Mouse (Mus musculus): ENCODE measurements around the gene Trim11. TPM values are rescaled to one million over a fixed set of nuclear protein-coding genes. Genes with fewer than 3 reads are reported as not detected.

Gene Trim11
- polyA plus RNA-seq, 1 experiment from 2014 or later = 20.4 TPM

- Histone ChIP-seq H3K36me3 (ENCODE audit: control insufficient read depth, insufficient read depth, low read length) (no peaks in the 10 kb centered on the region), H3K27me3 (ENCODE audit: control insufficient read depth, insufficient read depth, low read length) (no peaks in the 10 kb centered on the region), H3K9ac (replicated peaks; ENCODE audit: low read depth, low read length) (no peak overlapping the region), H3K4me1 (ENCODE audit: control insufficient read depth, insufficient read depth, low read length) (no peaks in the 10 kb centered on the region), H3K4me2 (ENCODE audit: low read depth, low read length) (no peak overlapping the region), H3K4me3 (ENCODE audit: low read depth, low read length) (no peak overlapping the region), H3K27ac (ENCODE audit: low read depth, low read length) (no peak overlapping the region), H3K9me3 (ENCODE audit: control insufficient read depth, low read length) (no peaks in the 10 kb centered on the region)
- no peak for ATAC-seq (ENCODE audit: low read depth)
- WGBS = 35% methylated on average over 9 of the region's 9 CpGs
Observed at GRCm38 (mm10) chr11:59015052-59015451, 37.2 kb downstream of the Trim11 start.

- Histone ChIP-seq H3K4me2 (ENCODE audit: low read depth, low read length) (no peak overlapping the region), H3K9ac (replicated peaks; ENCODE audit: low read depth, low read length) (no peak overlapping the region), H3K36me3 (ENCODE audit: control insufficient read depth, insufficient read depth, low read length) (no peaks in the 10 kb centered on the region), H3K9me3 (ENCODE audit: control insufficient read depth, low read length) (no peaks in the 10 kb centered on the region), H3K27me3 (ENCODE audit: control insufficient read depth, insufficient read depth, low read length) (no peaks in the 10 kb centered on the region), H3K4me3 (ENCODE audit: low read depth, low read length) (no peak overlapping the region), H3K4me1 (ENCODE audit: control insufficient read depth, insufficient read depth, low read length) (no peaks in the 10 kb centered on the region), H3K27ac (ENCODE audit: low read depth, low read length) (no peak overlapping the region)
- 71% methylated on average over 6 of the region's 6 CpGs for WGBS
- ATAC-seq (ENCODE audit: low read depth) = no peak
Observed at GRCm38 (mm10) chr11:59026411-59026810, 48.5 kb downstream of the Trim11 start.

- no peaks in the 10 kb centered on the region for H3K36me3 ChIP-seq (ENCODE audit: control insufficient read depth, insufficient read depth, low read length)
- H3K9me3 ChIP-seq (ENCODE audit: control insufficient read depth, low read length) = no peaks in the 10 kb centered on the region
- no peak overlapping the region for H3K27ac ChIP-seq (ENCODE audit: low read depth, low read length)
- H3K4me3 ChIP-seq (ENCODE audit: low read depth, low read length) = no peak overlapping the region
- H3K4me1 ChIP-seq (ENCODE audit: control insufficient read depth, insufficient read depth, low read length) = no peaks in the 10 kb centered on the region
- H3K4me2 ChIP-seq (ENCODE audit: low read depth, low read length) = no peak overlapping the region
- H3K9ac ChIP-seq (replicated peaks; ENCODE audit: low read depth, low read length) = no peak overlapping the region
- H3K27me3 ChIP-seq (ENCODE audit: control insufficient read depth, insufficient read depth, low read length) = no peaks in the 10 kb centered on the region
- WGBS = 91% methylated on average over 13 of the region's 13 CpGs
- ATAC-seq (ENCODE audit: low read depth) = no peak
Observed at GRCm38 (mm10) chr11:59029003-59029402, 51.1 kb downstream of the Trim11 start.

Small RNA genes within 50 kb of the gene (microRNA-seq; reads per million reads assigned to microRNA genes)
- gene Gm44313 = not detected

Other genes with a start within 250 kb of the Trim11 start
- gene Olfr317, start 238.9 kb upstream of the Trim11 start, polyA plus RNA-seq (2014; fragmentation: Nextera tagmentation; extraction: Ambion mirVana) = 0.48 and 0.63 TPM in 2 replicates
- gene Olfr316, start 225.4 kb upstream of the Trim11 start, polyA plus RNA-seq (2014; fragmentation: Nextera tagmentation; extraction: Ambion mirVana) = not detected in 2 replicates
- gene Olfr315, start 204.9 kb upstream of the Trim11 start, polyA plus RNA-seq (2014; fragmentation: Nextera tagmentation; extraction: Ambion mirVana) = not detected in 2 replicates
- not detected in 2 replicates for gene Olfr314, start 195.1 kb upstream of the Trim11 start, polyA plus RNA-seq (2014; fragmentation: Nextera tagmentation; extraction: Ambion mirVana)
- 6.9 and 13.2 TPM in 2 replicates for gene Fam183b, start 176.1 kb upstream of the Trim11 start, polyA plus RNA-seq (2014; fragmentation: Nextera tagmentation; extraction: Ambion mirVana)
- gene Olfr313, start 163.1 kb upstream of the Trim11 start, polyA plus RNA-seq (2014; fragmentation: Nextera tagmentation; extraction: Ambion mirVana) = not detected in 2 replicates
- not detected in 2 replicates for gene Olfr312, start 148.9 kb upstream of the Trim11 start, polyA plus RNA-seq (2014; fragmentation: Nextera tagmentation; extraction: Ambion mirVana)
- gene Olfr311, start 138.8 kb upstream of the Trim11 start, polyA plus RNA-seq (2014; fragmentation: Nextera tagmentation; extraction: Ambion mirVana) = not detected in 2 replicates
- gene Gm12258, start 130.9 kb upstream of the Trim11 start, polyA plus RNA-seq (2014; fragmentation: Nextera tagmentation; extraction: Ambion mirVana) = 28.5 and 30.4 TPM in 2 replicates
- 12.3 and 14.8 TPM in 2 replicates for gene 2810021J22Rik, start 110.9 kb upstream of the Trim11 start, polyA plus RNA-seq (2014; fragmentation: Nextera tagmentation; extraction: Ambion mirVana)
- 10.2 and 10.6 TPM in 2 replicates for gene Zfp39, start 73.9 kb upstream of the Trim11 start, polyA plus RNA-seq (2014; fragmentation: Nextera tagmentation; extraction: Ambion mirVana)
- not detected in 2 replicates for gene Btnl10, start 60.2 kb upstream of the Trim11 start, polyA plus RNA-seq (2014; fragmentation: Nextera tagmentation; extraction: Ambion mirVana)
- 661 and 689 TPM in 2 replicates for gene Rnf187, start 39.2 kb upstream of the Trim11 start, polyA plus RNA-seq (2014; fragmentation: Nextera tagmentation; extraction: Ambion mirVana)
- 115 and 117 TPM in 2 replicates for gene Hist3h2ba, start 29.2 kb upstream of the Trim11 start, polyA plus RNA-seq (2014; fragmentation: Nextera tagmentation; extraction: Ambion mirVana)
- 80.7 and 98.2 TPM in 2 replicates for gene Hist3h2a, start 23.4 kb upstream of the Trim11 start, polyA plus RNA-seq (2014; fragmentation: Nextera tagmentation; extraction: Ambion mirVana)
- gene Trim17, start 23.4 kb upstream of the Trim11 start, polyA plus RNA-seq (2014; fragmentation: Nextera tagmentation; extraction: Ambion mirVana) = 0.80 and 1.5 TPM in 2 replicates
- 0.45 and 0.74 TPM in 2 replicates for gene Obscn, start 158.3 kb downstream of the Trim11 start, polyA plus RNA-seq (2014; fragmentation: Nextera tagmentation; extraction: Ambion mirVana)
- gene Iba57, start 185.6 kb downstream of the Trim11 start, polyA plus RNA-seq (2014; fragmentation: Nextera tagmentation; extraction: Ambion mirVana) = 3.6 and 4.0 TPM in 2 replicates
- 0.12 TPM in 1 of 2 replicates, not detected in the other for gene Gjc2, start 205.1 kb downstream of the Trim11 start, polyA plus RNA-seq (2014; fragmentation: Nextera tagmentation; extraction: Ambion mirVana)
- 224 and 266 TPM in 2 replicates for gene Guk1, start 214.1 kb downstream of the Trim11 start, polyA plus RNA-seq (2014; fragmentation: Nextera tagmentation; extraction: Ambion mirVana)
- 97.4 and 108 TPM in 2 replicates for gene Mrpl55, start 224.4 kb downstream of the Trim11 start, polyA plus RNA-seq (2014; fragmentation: Nextera tagmentation; extraction: Ambion mirVana)
- gene 2310033P09Rik, start 230.2 kb downstream of the Trim11 start, polyA plus RNA-seq (2014; fragmentation: Nextera tagmentation; extraction: Ambion mirVana) = 22.4 and 25.4 TPM in 2 replicates

Measured in neural tube, embryonic 14.5 days (tissue).